In genomic region chr3:69962187-69962586, GRCm38 (mm10) we compare ENCODE assay signal across 8 mouse cellular contexts. TPM values are rescaled to one million over a fixed set of nuclear protein-coding genes. Genes with fewer than 3 reads are reported as not detected.
DNase-seq lines count a peak whose midpoint lies in the region; ATAC-seq and TF ChIP-seq lines count a peak whose summit lies in the region.
"Had no signal": no experiment of that assay in that cellular context is flagged by ENCODE, and none has a peak within 500 bp of the region (broad histone marks: within the 10 kb centered on the region; RNA-seq: fewer than 3 reads in every experiment).

No protein-coding gene starts in this region.

- peak; percentile 76 for TF ChIP-seq CTCF in Patski (IDR thresholded peaks at IDR 0.05)

- no peaks in the 10 kb centered on the region for H3K27me3 ChIP-seq in liver, embryonic 11.5 days (replicated peaks; ENCODE audit: control insufficient read depth, insufficient read depth, low read length)
- H3K27me3 ChIP-seq in Patski: no peaks in the 10 kb centered on the region
- H3K27me3 ChIP-seq: hindbrain, embryonic 15.5 days had no signal

- no peaks in the 10 kb centered on the region for H3K9me3 ChIP-seq in liver, embryonic 11.5 days (ENCODE audit: control insufficient read depth, low read length)
- H3K9me3 ChIP-seq: hindbrain, embryonic 15.5 days had no signal

- no peak overlapping the region for H3K4me3 ChIP-seq in liver, embryonic 11.5 days (ENCODE audit: low read depth, low read length)
- H3K4me3 ChIP-seq: hindbrain, embryonic 15.5 days had no signal

- DNase-seq in liver: peak; percentile 13
- no peak for DNase-seq in liver, embryonic 11.5 days (ENCODE audit: low spot score)
- no peak for DNase-seq in Patski (ENCODE audit: low read depth, low spot score)
- DNase-seq in c-Kit-negative CD71-positive TER-119-positive erythroid progenitor cells, embryonic 14.5 days (ENCODE audit: low read depth, low spot score): peak; percentile 4
- no peak for DNase-seq in layer of hippocampus, adult 9-11 months

- no peak overlapping the region for H3K4me2 ChIP-seq in liver, embryonic 11.5 days
- H3K4me2 ChIP-seq: hindbrain, embryonic 15.5 days had no signal

- ATAC-seq in liver, embryonic 11.5 days (replicated peaks; ENCODE audit: low FRiP score): no peak
- ATAC-seq in Patski: peak; percentile 37
- peak; percentile 81 to 84 for ATAC-seq in hematopoietic stem cell, adult 5-6 weeks (replicated peaks in 1 of 2; ENCODE audit: insufficient read depth in 1 of 2, low FRiP score in 2 of 2, low TSS enrichment in 1 of 2, low read depth in 1 of 2, poor library complexity in 2 of 2, severe bottlenecking in 2 of 2)
- ATAC-seq in megakaryocyte-erythroid progenitor cell, adult 5-6 weeks (replicated peaks; ENCODE audit: low FRiP score, low TSS enrichment, poor library complexity, severe bottlenecking): peak; percentile 74

- in situ Hi-C loops in Patski (cut with MboI; ENCODE audit: low pct_unique_long_range_greater_than_20kb): no loop called here

- no peaks in the 10 kb centered on the region for H3K4me1 ChIP-seq in liver, embryonic 11.5 days (replicated peaks; ENCODE audit: control insufficient read depth, insufficient read depth, low read length)
- H3K4me1 ChIP-seq: hindbrain, embryonic 15.5 days had no signal

- POLR2A ChIA-PET in Patski (lab: Charles Lee): no interaction called here

- no peaks in the 10 kb centered on the region for H3K36me3 ChIP-seq in liver, embryonic 11.5 days (ENCODE audit: control insufficient read depth, insufficient read depth, low read length)
- H3K36me3 ChIP-seq: hindbrain, embryonic 15.5 days had no signal

- H3K9ac ChIP-seq in liver, embryonic 11.5 days (ENCODE audit: low read depth, low read length): no peak overlapping the region
- H3K9ac ChIP-seq: hindbrain, embryonic 15.5 days had no signal

- no peak overlapping the region for H3K27ac ChIP-seq in liver, embryonic 11.5 days (ENCODE audit: low read depth, low read length)
- H3K27ac ChIP-seq: hindbrain, embryonic 15.5 days had no signal

- CTCF ChIA-PET in Patski (lab: Charles Lee): interaction anchor here (0.6 to 1.6 kb wide), 3 partner anchors 9 to 41 kb away, joined by 3 to 4 read pairs (median 4); no protein-coding TSS in a partner anchor

- 52% methylated on average over 5 of the region's 5 CpGs for WGBS in liver, embryonic 11.5 days

RNA-seq across cellular contexts. Expression of gene Otol1, which starts 45.2 kb away (rescaled TPM):
- polyA plus RNA-seq in liver, embryonic 11.5 days (2014; fragmentation: Nextera tagmentation; extraction: Ambion mirVana): not detected in 2 replicates
- not detected for polyA plus RNA-seq in Patski (2021)
- total RNA-seq in hematopoietic stem cell, adult 5-6 weeks (2017): not detected in 2 replicates
- total RNA-seq in megakaryocyte-erythroid progenitor cell, adult 5-6 weeks (2014; fragmentation: Nextera tagmentation): not detected in 2 replicates
- total RNA-seq in megakaryocyte-erythroid progenitor cell, adult 5-6 weeks (2017): not detected in 2 replicates
- polyA plus RNA-seq: hindbrain, embryonic 15.5 days had no signal

Comparison
In these comparisons a context has a peak if more than half of its experiments do, and no peak if none do; other contexts are left out.
1. DNase-seq: peak in liver (single experiment) and c-Kit-negative CD71-positive TER-119-positive erythroid progenitor cells, embryonic 14.5 days (single experiment); none in liver, embryonic 11.5 days (single experiment), Patski (single experiment) and layer of hippocampus, adult 9-11 months (single experiment).